Mouse (Mus musculus): ENCODE measurements around the gene Prnd. TPM values are rescaled to one million over a fixed set of nuclear protein-coding genes. Genes with fewer than 3 reads are reported as not detected.

Gene Prnd
- total RNA-seq, 1 experiment, result 0.98 TPM

GRCm38 (mm10) chr2:131988550-131988949 lies 37.9 kb downstream of the Prnd start:
- TF ChIP-seq CHD2 (IDR thresholded peaks at IDR 0.05; ENCODE audit: low read depth, low read length), result no peak
- TF ChIP-seq ZNF384 (IDR thresholded peaks at IDR 0.05; ENCODE audit: low read depth, low read length), result no peak
- TF ChIP-seq MAFK (IDR thresholded peaks at IDR 0.05; ENCODE audit: insufficient read depth, low read depth, low read length), result no peak
- no peak for TF ChIP-seq ZC3H11A (IDR thresholded peaks at IDR 0.05; ENCODE audit: borderline replicate concordance, low read depth, low read length)
- no peak for TF ChIP-seq HCFC1 (IDR thresholded peaks at IDR 0.05; ENCODE audit: borderline replicate concordance, insufficient read depth, low read length)
- H3K27ac ChIP-seq (ENCODE audit: insufficient read depth, low read depth, low read length, poor library complexity, severe bottlenecking), result no peak overlapping the region
- in situ Hi-C loops (cut with MboI; ENCODE audit: low sequenced_read_pairs in 2 of 2, unreplicated experiment in 2 of 2), result loop anchor here in 1 of 2 experiments (10.0 kb wide), 1 partner anchor 146 kb away; no protein-coding TSS in a partner anchor

GRCm38 (mm10) chr2:131992487-131992886 lies 41.8 kb downstream of the Prnd start:
- Histone ChIP-seq H3K4me1 (ENCODE audit: control insufficient read depth in 2 of 2, insufficient read depth in 2 of 2, low read length in 2 of 2, poor library complexity in 1 of 2) (peaks cover 0 to 2% of the 10 kb centered on the region in 2 experiments; a peak in 1 of 4 replicates), H3K4me3 (ENCODE audit: insufficient read depth in 1 of 2, low read depth in 1 of 2, low read length in 2 of 2, poor library complexity in 1 of 2, severe bottlenecking in 1 of 2) (no peak overlapping the region), H3K36me3 (ENCODE audit: control insufficient read depth, insufficient read depth, low read length, poor library complexity, severe bottlenecking) (no peaks in the 10 kb centered on the region), H3K27ac (ENCODE audit: insufficient read depth, low read depth, low read length, poor library complexity, severe bottlenecking) (no peak overlapping the region), H3K9me3 (ENCODE audit: control insufficient read depth, insufficient read depth, low read depth, low read length) (no peaks in the 10 kb centered on the region), H3K9ac (ENCODE audit: insufficient read depth, low read depth, low read length, poor library complexity, severe bottlenecking) (no peak overlapping the region)
- TF ChIP-seq MAFK (IDR thresholded peaks at IDR 0.05; ENCODE audit: insufficient read depth, low read depth, low read length), result no peak
- TF ChIP-seq ZC3H11A (IDR thresholded peaks at IDR 0.05; ENCODE audit: borderline replicate concordance, low read depth, low read length), result no peak
- TF ChIP-seq HCFC1 (IDR thresholded peaks at IDR 0.05; ENCODE audit: borderline replicate concordance, insufficient read depth, low read length), result no peak
- TF ChIP-seq ZNF384 (IDR thresholded peaks at IDR 0.05; ENCODE audit: low read depth, low read length), result no peak
- TF ChIP-seq CHD2 (IDR thresholded peaks at IDR 0.05; ENCODE audit: low read depth, low read length), result no peak
- no peak for DNase-seq (ENCODE audit: low read depth, low spot score)
- in situ Hi-C loops (cut with MboI; ENCODE audit: low sequenced_read_pairs in 2 of 2, unreplicated experiment in 2 of 2), result no loop called here

More at GRCm38 (mm10) chr2:131988550-131988949, 37.9 kb downstream of the Prnd start:
- H3K36me3 ChIP-seq (ENCODE audit: control insufficient read depth, insufficient read depth, low read length, poor library complexity, severe bottlenecking), result no peaks in the 10 kb centered on the region
- no peak for DNase-seq (ENCODE audit: low read depth, low spot score)
- H3K4me3 ChIP-seq (ENCODE audit: insufficient read depth in 1 of 2, low read depth in 1 of 2, low read length in 2 of 2, poor library complexity in 1 of 2, severe bottlenecking in 1 of 2), result no peak overlapping the region
- H3K9me3 ChIP-seq (ENCODE audit: control insufficient read depth, insufficient read depth, low read depth, low read length), result no peaks in the 10 kb centered on the region
- no peak overlapping the region for H3K9ac ChIP-seq (ENCODE audit: insufficient read depth, low read depth, low read length, poor library complexity, severe bottlenecking)
- peaks cover 0 to 2% of the 10 kb centered on the region in 2 experiments; a peak in 1 of 4 replicates for H3K4me1 ChIP-seq (ENCODE audit: control insufficient read depth in 2 of 2, insufficient read depth in 2 of 2, low read length in 2 of 2, poor library complexity in 1 of 2)

- no peak for DNase-seq (ENCODE audit: low read depth, low spot score)
- H3K27ac ChIP-seq (ENCODE audit: insufficient read depth, low read depth, low read length, poor library complexity, severe bottlenecking), result no peak overlapping the region
- TF ChIP-seq ZNF384 (IDR thresholded peaks at IDR 0.05; ENCODE audit: low read depth, low read length) (no peak), MAFK (IDR thresholded peaks at IDR 0.05; ENCODE audit: insufficient read depth, low read depth, low read length) (no peak), HCFC1 (IDR thresholded peaks at IDR 0.05; ENCODE audit: borderline replicate concordance, insufficient read depth, low read length) (no peak), CHD2 (IDR thresholded peaks at IDR 0.05; ENCODE audit: low read depth, low read length) (no peak), ZC3H11A (IDR thresholded peaks at IDR 0.05; ENCODE audit: borderline replicate concordance, low read depth, low read length) (no peak)
- H3K9ac ChIP-seq (ENCODE audit: insufficient read depth, low read depth, low read length, poor library complexity, severe bottlenecking), result no peak overlapping the region
- no peaks in the 10 kb centered on the region for H3K9me3 ChIP-seq (ENCODE audit: control insufficient read depth, insufficient read depth, low read depth, low read length)
- H3K4me3 ChIP-seq (ENCODE audit: insufficient read depth in 1 of 2, low read depth in 1 of 2, low read length in 2 of 2, poor library complexity in 1 of 2, severe bottlenecking in 1 of 2), result no peak overlapping the region
- no peaks in the 10 kb centered on the region for H3K36me3 ChIP-seq (ENCODE audit: control insufficient read depth, insufficient read depth, low read length, poor library complexity, severe bottlenecking)
- peaks cover 0 to 2% of the 10 kb centered on the region in 2 experiments; a peak in 1 of 4 replicates for H3K4me1 ChIP-seq (ENCODE audit: control insufficient read depth in 2 of 2, insufficient read depth in 2 of 2, low read length in 2 of 2, poor library complexity in 1 of 2)
- in situ Hi-C loops (cut with MboI; ENCODE audit: low sequenced_read_pairs in 2 of 2, unreplicated experiment in 2 of 2), result no loop called here
These were observed 42.5 kb downstream of the Prnd start for GRCm38 (mm10) chr2:131993151-131993550.

- Histone ChIP-seq H3K9me3 (ENCODE audit: control insufficient read depth, insufficient read depth, low read depth, low read length) (no peaks in the 10 kb centered on the region), H3K4me3 (ENCODE audit: insufficient read depth in 1 of 2, low read depth in 1 of 2, low read length in 2 of 2, poor library complexity in 1 of 2, severe bottlenecking in 1 of 2) (no peak overlapping the region), H3K4me1 (ENCODE audit: control insufficient read depth in 2 of 2, insufficient read depth in 2 of 2, low read length in 2 of 2, poor library complexity in 1 of 2) (peaks cover 0 to 2% of the 10 kb centered on the region in 2 experiments; a peak in 1 of 4 replicates), H3K9ac (ENCODE audit: insufficient read depth, low read depth, low read length, poor library complexity, severe bottlenecking) (no peak overlapping the region), H3K36me3 (ENCODE audit: control insufficient read depth, insufficient read depth, low read length, poor library complexity, severe bottlenecking) (no peaks in the 10 kb centered on the region), H3K27ac (ENCODE audit: insufficient read depth, low read depth, low read length, poor library complexity, severe bottlenecking) (no peak overlapping the region)
- in situ Hi-C loops (cut with MboI; ENCODE audit: low sequenced_read_pairs in 2 of 2, unreplicated experiment in 2 of 2), result no loop called here
- no peak for DNase-seq (ENCODE audit: low read depth, low spot score)
- TF ChIP-seq CHD2 (IDR thresholded peaks at IDR 0.05; ENCODE audit: low read depth, low read length) (no peak), ZC3H11A (IDR thresholded peaks at IDR 0.05; ENCODE audit: borderline replicate concordance, low read depth, low read length) (no peak), MAFK (IDR thresholded peaks at IDR 0.05; ENCODE audit: insufficient read depth, low read depth, low read length) (no peak), ZNF384 (IDR thresholded peaks at IDR 0.05; ENCODE audit: low read depth, low read length) (no peak), HCFC1 (IDR thresholded peaks at IDR 0.05; ENCODE audit: borderline replicate concordance, insufficient read depth, low read length) (no peak)
These were observed 43.0 kb downstream of the Prnd start for GRCm38 (mm10) chr2:131993563-131994088.
